Mouse (Mus musculus) left cerebral cortex, adult 11 months (tissue): ENCODE data around the gene Rnase10.
"Not testable (repeated sequence)": the region's sequence is repeated elsewhere in the genome, so short reads cannot be mapped to it uniquely, and the experiment has no call there.

ENCODE experiments used
- DNase-seq: peaks from one replicate; pipeline ENCODE4 v3.0.0; 2022; ENCODE audit warnings: low spot score

The Rnase10 gene

DNA sequence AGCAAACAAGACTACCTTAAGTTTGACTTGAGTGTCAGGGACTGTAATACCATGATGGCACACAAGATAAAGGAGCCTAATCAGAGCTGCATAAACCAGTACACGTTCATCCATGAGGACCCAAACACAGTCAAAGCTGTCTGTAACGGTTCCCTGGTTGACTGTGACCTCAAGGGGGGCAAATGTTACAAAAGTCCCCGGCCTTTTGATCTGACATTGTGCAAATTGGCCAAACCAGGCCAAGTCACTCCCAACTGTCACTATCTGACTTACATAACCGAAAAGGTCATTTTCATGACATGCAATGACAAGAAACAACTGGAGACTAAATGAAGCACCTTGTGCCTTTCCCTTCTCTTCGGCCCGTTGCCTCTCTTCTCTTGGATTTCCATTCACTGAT, 2.0 kb downstream of the Rnase10 start:
- no peak for DNase-seq

DNA sequence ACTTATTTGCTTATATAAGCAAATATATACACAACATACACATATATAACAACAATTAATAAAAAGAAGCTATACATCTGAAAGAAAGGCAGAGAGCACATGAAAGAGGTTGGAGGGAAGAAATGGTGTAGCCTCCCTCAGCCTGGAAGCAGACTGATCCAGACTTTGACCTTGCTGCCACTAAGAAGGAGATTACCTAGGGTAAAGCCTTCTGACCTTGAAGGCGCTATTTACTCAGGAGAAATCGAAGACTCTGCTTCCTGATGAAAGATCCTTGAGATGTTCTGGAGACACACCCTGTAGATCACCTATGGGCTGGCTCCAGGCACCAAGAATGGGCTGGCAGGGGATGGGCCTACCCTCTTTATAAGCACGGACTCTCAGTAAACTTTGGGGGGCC, 7.2 kb downstream of the Rnase10 start:
- not testable (repeated sequence) for DNase-seq

DNA sequence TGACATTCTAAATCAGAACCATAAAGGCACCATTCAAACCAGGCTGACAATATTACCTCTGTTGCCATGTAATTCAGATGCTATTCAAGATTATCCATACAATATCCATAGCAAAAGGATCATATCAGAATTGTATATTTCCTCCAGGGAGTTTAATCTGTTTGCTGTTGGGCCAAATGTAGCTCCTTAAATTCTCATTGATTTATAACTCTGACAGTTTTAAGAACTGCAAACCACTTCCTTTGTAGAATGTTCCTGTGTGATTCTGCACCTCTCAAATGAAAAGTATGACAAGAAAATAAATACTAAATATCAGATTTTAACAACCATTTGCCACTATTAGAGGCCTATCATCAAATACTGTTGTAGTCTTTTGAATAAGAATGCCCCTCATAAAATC, 8.2 kb downstream of the Rnase10 start:
- DNase-seq, result no peak

DNA sequence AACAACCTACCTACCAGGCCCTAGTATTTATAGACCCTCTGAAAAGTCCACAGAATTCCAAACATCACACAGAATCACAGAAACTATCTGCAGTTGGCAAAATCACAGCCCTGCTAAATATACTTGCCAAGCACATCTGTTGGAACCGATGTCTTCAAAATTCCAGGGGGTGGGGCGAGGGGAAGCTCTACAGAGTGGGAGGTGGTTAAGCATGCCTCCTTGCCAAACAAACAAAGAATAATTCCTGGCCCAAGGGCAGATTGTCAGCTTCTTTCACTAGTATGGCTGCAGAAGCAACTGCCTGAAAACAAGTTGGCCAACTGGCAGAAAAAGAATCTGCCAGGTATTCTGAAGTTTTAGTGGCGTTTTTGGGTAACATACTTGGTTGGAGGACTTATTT, 9.7 kb downstream of the Rnase10 start:
- DNase-seq, result no peak

DNA sequence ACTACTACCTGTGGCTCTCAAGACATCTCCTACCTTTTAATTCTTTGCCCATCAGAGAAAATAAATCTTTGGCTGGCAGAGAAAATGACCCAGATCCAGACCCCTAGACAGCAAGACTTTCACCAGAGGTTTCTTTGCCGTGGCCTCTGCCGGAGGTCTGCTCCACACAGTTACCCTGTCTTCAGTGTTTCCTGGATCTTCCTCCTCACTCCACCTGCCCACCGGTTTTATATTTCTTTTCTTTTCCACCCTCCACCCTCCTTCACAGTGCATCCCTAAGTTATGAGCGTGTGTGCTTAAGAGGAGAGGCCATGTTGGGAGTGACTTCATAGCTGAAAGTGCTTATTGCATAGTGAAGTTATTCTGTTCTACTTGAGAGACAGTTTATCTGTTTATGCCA, 15.9 kb downstream of the Rnase10 start:
- no peak for DNase-seq

DNA sequence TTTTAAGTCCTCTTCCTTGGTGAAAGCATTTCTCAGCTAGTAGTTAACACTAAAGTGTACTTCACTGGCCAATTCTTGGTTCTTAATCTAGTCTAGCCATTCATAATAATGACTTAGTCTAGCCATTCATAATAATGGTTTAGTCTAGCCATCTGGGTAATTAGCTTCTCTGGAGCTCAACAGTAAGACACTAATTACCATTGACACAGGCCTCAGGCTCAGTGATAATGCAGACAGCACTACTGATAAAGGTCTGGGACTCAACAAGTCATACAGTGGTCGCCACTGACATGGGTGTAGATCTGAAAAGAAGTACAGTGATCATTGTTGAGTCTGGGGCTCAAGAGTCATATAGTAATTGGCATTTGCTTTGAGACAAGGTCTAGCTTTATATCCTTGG, 17.3 kb downstream of the Rnase10 start:
- no peak for DNase-seq

DNA sequence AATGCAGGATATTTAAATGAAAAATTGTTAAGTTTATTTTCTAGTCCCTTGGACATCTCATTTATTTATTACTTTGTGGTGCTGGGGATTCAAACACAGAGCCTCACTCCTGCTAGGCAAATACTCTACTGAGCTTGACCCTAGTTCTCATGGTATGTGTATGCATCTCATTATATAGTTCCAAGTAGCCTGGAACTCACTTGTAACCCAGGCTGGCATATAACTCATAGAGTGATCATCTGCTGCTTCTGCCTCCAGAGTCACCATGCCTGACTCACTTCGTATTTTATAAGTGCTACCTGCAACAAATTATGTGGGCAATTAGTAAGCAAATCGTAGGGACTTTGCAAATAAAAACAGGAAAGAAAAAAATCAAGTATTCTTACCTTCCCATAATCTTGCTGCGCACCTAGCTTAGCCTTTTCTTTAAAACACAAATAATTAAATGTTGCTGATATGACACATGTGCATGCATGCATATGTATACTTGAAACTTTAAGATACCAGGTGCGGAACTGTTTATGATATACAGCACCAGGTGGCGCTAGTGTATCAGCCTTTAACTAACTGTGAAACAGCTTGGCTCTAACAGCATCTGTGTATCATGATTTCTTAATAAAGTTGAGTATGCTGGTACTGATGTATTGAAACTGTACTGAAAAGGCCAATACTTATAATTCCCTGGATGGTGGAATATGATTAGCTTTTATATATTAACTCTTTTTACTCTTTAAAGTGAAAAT, 19.0 kb downstream of the Rnase10 start:
- peak; percentile 57 for DNase-seq

DNA sequence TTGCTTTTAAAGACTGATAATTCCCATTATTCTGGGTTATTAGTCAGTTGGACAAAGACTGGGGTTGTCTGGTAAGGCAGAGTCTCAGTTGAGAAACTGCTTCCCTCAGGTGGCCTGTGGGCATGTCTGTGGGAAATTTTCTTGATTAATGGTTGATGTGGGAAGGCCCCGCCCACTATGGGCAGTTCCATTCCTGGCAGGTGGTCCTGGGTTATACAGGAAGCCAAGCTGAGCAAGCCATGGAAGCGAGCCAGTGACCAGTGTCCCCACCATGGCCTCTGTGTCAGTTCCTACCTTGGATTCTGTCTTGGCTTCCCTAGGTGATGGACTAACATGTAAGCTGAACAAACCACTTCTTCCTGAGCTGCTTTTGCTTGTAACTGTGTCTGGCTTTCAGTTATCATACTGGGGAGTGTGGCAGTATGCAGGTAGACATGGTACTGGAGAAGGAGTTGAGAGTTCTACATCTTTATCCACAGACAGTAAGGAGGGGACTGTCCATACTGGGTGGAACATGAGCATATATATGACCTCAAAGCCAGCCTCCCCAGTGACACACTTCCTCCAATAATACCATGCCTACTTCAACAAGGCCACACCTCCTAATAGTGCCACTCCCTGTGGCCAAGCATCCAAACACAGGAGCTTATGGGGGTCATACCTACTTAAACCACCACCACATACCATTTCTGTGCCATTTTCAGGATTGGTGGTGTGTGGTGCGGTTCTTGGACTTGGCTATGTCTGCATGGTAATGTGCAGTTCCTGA, 20.0 kb downstream of the Rnase10 start:
- no peak for DNase-seq

DNA sequence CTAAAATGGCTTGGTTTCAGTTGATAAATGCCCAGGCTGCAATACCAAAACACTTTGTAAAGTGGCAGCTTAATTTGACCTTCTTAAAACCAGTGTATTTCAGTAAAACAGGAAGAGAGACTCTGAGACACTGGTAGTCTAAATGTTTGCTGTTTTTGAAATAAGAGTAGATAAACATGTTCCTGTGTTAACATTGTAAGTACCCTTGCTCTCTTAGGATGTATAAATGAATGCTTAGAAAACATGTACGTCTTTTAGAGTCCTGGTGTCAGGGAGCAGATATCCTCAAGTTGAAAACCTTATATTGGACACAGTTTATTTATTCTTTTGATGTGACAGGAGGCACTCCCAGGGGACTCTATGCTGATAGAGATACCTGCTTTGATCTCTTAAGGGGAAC, 27.7 kb downstream of the Rnase10 start:
- DNase-seq, result no peak

DNA sequence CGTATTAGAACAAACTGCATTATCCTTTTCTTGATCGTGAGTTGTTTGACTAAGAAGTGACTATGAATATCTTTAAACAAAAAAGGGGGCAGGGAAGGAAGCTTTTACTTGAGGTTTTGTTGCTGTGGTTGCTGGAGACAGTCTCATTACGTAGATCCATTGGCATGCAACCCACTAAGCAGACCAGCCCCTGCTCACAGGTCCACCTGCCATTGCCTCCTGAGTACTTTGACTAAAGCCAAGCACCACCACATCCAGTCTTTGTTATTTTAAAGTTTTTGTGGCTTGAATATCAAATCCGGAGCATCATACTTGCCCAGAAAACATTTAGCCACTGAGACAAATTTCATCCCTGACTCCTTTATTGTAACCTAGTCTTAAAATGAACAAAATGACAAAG, 28.7 kb downstream of the Rnase10 start:
- DNase-seq, result no peak

DNA sequence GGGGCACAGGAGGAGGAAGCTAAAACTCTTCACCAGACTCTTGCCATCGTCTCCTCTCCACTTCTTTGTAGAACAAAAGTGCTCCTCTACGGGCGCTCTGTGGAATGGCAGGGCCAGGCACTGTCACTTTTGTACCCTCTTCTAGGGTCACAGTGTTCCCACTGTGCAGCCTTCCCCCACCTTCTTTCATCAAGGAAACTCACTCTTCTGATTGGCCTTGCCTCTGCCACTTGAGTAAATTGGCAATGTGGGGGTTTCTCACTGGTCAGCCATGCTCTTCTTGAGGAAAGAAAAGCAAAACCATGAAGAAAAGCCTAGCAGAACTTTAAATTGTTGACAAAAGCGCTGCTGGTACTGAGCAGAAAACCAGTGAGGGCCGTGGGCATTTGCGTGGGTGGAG, 34.2 kb downstream of the Rnase10 start, which contains the start of gene Rnase9:
Rnase9 (minus strand) TSS at position 101 of the 400 bp plus-strand sequence.
- DNase-seq, result no peak

DNA sequence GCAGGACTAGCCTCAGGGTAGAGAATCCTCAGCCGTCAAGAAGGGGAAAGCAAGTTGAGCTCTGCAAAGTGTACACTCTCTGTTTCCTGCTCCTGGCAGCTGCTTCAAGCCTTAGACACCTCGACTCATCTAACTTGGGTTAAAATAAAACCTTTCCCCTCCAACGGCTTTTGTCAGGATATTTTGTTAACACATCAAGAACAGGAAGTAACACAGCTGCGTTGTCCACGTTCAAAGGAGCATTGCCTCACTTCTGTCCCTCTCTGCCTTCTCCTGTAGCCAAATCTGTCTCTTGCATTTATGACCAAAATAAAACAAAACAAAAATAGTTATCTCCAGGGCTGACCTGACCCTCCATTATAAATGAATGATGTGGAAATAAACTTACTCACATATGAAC, 40.3 kb downstream of the Rnase10 start:
- DNase-seq, result no peak

DNA sequence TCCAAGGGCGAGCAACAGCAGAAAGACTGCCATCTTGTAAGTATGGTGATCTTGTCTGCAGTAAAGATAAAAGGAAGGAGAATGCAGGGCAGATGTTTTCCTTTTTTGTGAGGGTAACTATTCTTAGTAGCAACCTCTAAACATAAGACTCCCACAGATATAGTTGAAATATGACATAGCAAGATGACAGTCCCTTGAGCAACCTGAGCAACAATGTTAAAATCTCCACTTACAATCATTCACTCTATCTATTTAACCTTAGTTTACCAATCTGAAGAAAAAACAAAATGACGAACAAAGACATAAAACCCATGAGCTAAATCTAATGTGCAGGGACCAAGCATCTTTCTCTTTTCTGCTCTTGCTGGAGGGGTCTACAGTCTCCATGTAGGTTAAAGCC, 42.5 kb downstream of the Rnase10 start, which contains the start of gene Rnase11:
Rnase11 (minus strand) TSS at position 101 of the 400 bp plus-strand sequence.
- DNase-seq, result no peak

DNA sequence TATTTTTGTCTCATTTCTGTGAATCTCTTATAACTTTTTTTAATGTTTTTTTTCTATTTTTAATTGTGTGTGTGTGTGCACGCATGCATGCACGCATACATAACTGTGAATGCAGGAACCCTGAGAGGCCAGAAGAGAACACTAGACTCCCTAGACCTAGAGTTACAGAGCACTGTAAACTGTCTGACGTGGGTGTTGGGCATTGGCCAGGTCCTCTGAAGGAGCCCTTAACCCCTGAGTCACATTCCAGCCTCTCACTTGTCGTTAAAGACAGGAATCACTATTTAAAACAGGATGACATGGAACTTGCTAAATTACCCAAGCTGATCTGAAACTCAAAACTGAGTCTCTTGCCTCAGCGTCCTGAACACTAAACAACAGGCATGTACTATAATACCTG, 44.4 kb downstream of the Rnase10 start:
- DNase-seq, result no peak

DNA sequence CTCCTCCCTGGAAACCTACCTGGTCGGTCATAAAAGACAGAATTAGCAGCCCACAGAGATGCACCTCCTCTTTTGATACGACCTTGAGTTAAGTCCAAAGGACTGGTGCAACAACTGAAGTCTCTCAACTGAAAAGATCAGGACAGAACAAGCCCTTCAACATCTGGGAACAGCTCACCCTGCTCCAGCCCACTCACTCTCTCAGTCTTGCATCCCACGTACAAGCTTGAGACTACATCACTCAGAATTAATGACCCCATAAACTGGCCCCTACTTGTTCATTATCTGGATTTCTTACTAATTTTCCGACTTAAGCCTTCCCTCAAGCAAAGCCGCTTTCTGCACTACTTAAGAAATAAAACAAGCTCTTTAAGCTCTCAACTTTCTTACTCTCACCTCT, 45.6 kb downstream of the Rnase10 start:
- no peak for DNase-seq

DNA sequence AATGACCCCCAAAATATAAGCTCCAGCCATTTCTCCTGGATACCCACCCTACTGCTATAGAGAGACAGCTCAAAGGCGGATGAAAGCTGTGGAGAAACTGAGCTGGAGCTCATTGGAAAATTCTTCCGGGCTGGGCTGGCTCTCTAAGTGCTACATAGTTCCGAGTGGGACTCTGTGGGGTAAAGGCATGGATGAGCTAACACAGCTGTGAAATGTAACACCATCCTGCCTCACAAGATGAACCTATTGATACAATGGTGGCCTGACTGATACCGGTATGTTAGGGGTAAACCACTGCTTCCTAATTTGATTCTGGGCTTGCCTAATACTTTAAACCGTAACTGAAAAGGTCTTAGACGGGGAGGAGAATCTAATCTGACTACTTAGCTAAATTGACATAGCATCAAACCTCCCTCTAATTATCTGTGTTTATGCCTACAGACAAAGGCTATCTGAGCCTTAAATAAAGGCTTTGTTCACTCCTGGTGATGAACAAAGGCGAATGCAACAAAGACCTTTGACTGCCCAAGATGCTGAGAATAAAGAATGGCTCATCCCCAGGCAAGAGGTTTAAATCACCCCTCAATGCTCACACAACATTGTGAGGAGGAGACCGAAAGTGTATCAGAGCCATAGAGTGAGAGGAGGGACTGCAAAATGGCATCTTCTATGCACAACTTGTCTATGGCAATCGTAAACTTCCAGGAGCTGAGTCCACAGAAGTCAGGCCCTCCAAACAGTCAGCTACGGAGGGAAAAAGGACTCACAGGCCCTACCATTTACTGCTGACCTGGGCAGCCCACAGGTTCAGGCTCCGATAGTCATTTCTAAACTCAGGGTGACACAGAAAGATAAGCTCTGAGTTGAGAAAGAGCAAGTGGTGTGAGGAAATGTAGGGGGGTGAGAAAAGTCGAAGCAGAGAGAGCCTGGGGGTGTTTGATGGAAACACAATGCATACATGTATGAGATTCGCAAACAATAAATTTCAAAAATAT, 47.0 kb downstream of the Rnase10 start:
- DNase-seq, result no peak

DNA sequence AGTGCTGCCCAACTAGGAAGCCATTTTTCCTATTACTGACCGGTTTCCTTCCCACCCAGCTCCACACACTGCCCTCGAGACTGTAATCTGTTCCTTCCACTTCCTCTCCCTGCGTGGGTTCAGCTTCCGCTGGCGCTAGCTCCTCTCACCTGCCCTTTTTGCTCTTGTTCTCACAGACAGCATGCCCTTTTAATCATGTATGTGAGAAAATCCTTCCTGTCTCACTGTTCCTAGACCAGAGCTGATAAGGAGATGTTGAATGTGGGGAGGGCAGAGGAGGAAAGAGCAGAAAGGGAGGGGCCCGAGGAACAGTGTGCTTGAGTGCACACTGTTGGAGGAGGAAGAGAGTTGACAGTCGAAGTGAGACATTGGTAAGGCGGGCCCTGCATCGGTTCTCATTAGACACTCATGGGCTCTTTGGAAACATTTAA, 49.9 kb downstream of the Rnase10 start, which contains the start of gene Rnase12:
Rnase12 (minus strand) TSS at position 261 of the 431 bp plus-strand sequence.
- no peak for DNase-seq
